Comparison of ENCODE assay signal across 7 mouse cellular contexts in genomic region chr11:69401210-69401637, GRCm38 (mm10). TPM values are rescaled to one million over a fixed set of nuclear protein-coding genes. Genes with fewer than 3 reads are reported as not detected.
DNase-seq lines count a peak whose midpoint lies in the region; ATAC-seq and TF ChIP-seq lines count a peak whose summit lies in the region.

No protein-coding gene starts in this region.

- H3K4me3 ChIP-seq in embryonic facial prominence, embryonic 11.5 days (ENCODE audit: low read depth, low read length), result no peak overlapping the region
- H3K4me3 ChIP-seq in kidney, adult 2 months (ENCODE audit: insufficient read depth, low read depth, low read length), result no peak overlapping the region
- peak overlapping the region; percentile 11; the same call in 1 of the 2 replicates for H3K4me3 ChIP-seq in limb, embryonic 12.5 days (replicated peaks)
- H3K4me3 ChIP-seq in midbrain, embryonic 14.5 days (replicated peaks; ENCODE audit: low read depth, low read length), result no peak overlapping the region
- no peak overlapping the region for H3K4me3 ChIP-seq in spleen, adult 2 months (ENCODE audit: extremely low read depth, insufficient read depth, insufficient read length)

- DNase-seq in adrenal gland, postnatal 14 days, result peak; percentile 93
- peak; percentile 95 for DNase-seq in embryonic facial prominence, embryonic 11.5 days (ENCODE audit: low spot score)
- DNase-seq in heart, adult 18-20 months, result peak; percentile 90 to 93
- peak; percentile 96 for DNase-seq in kidney, adult 2 months
- DNase-seq in midbrain, embryonic 14.5 days, result peak; percentile 95
- peak; percentile 83 to 88 for DNase-seq in spleen, adult 2 months (ENCODE audit: low read depth in 1 of 2, low spot score in 2 of 2)

- ATAC-seq in embryonic facial prominence, embryonic 11.5 days (replicated peaks; ENCODE audit: insufficient number of reproducible peaks, low FRiP score, low TSS enrichment, low read depth), result peak; percentile 24
- peak; percentile 40; the same call in 1 of the 2 replicates for ATAC-seq in limb, embryonic 12.5 days (ENCODE audit: insufficient number of reproducible peaks, insufficient read depth, low FRiP score, low TSS enrichment, low read depth)
- ATAC-seq in midbrain, embryonic 14.5 days (ENCODE audit: low FRiP score, low TSS enrichment), result peak; percentile 74

- no peak overlapping the region for H3K4me2 ChIP-seq in embryonic facial prominence, embryonic 11.5 days (ENCODE audit: low read depth, low read length)
- H3K4me2 ChIP-seq in limb, embryonic 12.5 days, result 0 out of 2 replicates have a peak overlapping the region, but pooled peaks have one; percentile 2
- H3K4me2 ChIP-seq in midbrain, embryonic 14.5 days (ENCODE audit: low read length), result no peak overlapping the region

- H3K36me3 ChIP-seq in embryonic facial prominence, embryonic 11.5 days (replicated peaks; ENCODE audit: control insufficient read depth, insufficient read depth, low read depth, low read length), result peaks cover 31% of the 10 kb centered on the region
- peaks cover 5% of the 10 kb centered on the region; the same call in 1 of the 2 replicates for H3K36me3 ChIP-seq in kidney, adult 2 months (ENCODE audit: control insufficient read depth, insufficient read depth, low read length)
- H3K36me3 ChIP-seq in limb, embryonic 12.5 days, result peaks cover 78% of the 10 kb centered on the region
- peaks cover 83% of the 10 kb centered on the region for H3K36me3 ChIP-seq in midbrain, embryonic 14.5 days (ENCODE audit: control insufficient read depth, insufficient read depth, low read length)
- peaks cover 27% of the 10 kb centered on the region for H3K36me3 ChIP-seq in spleen, adult 2 months (ENCODE audit: control insufficient read depth, insufficient read depth, low read length)

- H3K9me3 ChIP-seq in embryonic facial prominence, embryonic 11.5 days (replicated peaks; ENCODE audit: control insufficient read depth, low read length), result no peaks in the 10 kb centered on the region
- H3K9me3 ChIP-seq in limb, embryonic 12.5 days, result no peaks in the 10 kb centered on the region
- H3K9me3 ChIP-seq in midbrain, embryonic 14.5 days (ENCODE audit: control insufficient read depth, low read length), result no peaks in the 10 kb centered on the region

- 19% methylated on average over 22 of the region's 22 CpGs for WGBS in embryonic facial prominence, embryonic 11.5 days
- 11% methylated on average over 22 of the region's 22 CpGs for WGBS in kidney, adult 2 months
- WGBS in limb, embryonic 12.5 days, result 16% methylated on average over 22 of the region's 22 CpGs
- WGBS in midbrain, embryonic 14.5 days, result 15% methylated on average over 22 of the region's 22 CpGs
- WGBS in spleen, adult 2 months, result 27% methylated on average over 22 of the region's 22 CpGs

- H3K9ac ChIP-seq in embryonic facial prominence, embryonic 11.5 days (replicated peaks; ENCODE audit: low read length), result no peak overlapping the region
- no peak overlapping the region for H3K9ac ChIP-seq in limb, embryonic 12.5 days (replicated peaks)
- H3K9ac ChIP-seq in midbrain, embryonic 14.5 days (replicated peaks; ENCODE audit: low read length), result no peak overlapping the region

- no peak overlapping the region for H3K27ac ChIP-seq in embryonic facial prominence, embryonic 11.5 days (replicated peaks; ENCODE audit: low read depth, low read length)
- no peak overlapping the region for H3K27ac ChIP-seq in kidney, adult 2 months (ENCODE audit: insufficient read depth, low read depth, low read length)
- H3K27ac ChIP-seq in limb, embryonic 12.5 days, result no peak overlapping the region
- no peak overlapping the region for H3K27ac ChIP-seq in midbrain, embryonic 14.5 days (replicated peaks; ENCODE audit: low read depth, low read length)
- H3K27ac ChIP-seq in spleen, adult 2 months (ENCODE audit: insufficient read depth, low read length), result no peak overlapping the region

- H3K4me1 ChIP-seq in embryonic facial prominence, embryonic 11.5 days (ENCODE audit: control insufficient read depth, insufficient read depth, low read length), result peaks cover 10% of the 10 kb centered on the region
- H3K4me1 ChIP-seq in kidney, adult 2 months (ENCODE audit: control insufficient read depth, insufficient read depth, low read length), result no peaks in the 10 kb centered on the region; the same call in 1 of the 2 replicates
- H3K4me1 ChIP-seq in limb, embryonic 12.5 days (replicated peaks), result peaks cover 52% of the 10 kb centered on the region
- H3K4me1 ChIP-seq in midbrain, embryonic 14.5 days (ENCODE audit: control insufficient read depth, insufficient read depth, low read length), result 0 out of 2 replicates have a peak, but pooled peaks cover 12% of the 10 kb centered on the region
- H3K4me1 ChIP-seq in spleen, adult 2 months (ENCODE audit: control insufficient read depth, insufficient read depth, insufficient read length), result peaks cover 6% of the 10 kb centered on the region; the same call in 1 of the 2 replicates

- TF ChIP-seq POLR2A in kidney, adult 2 months (IDR thresholded peaks at IDR 0.05; ENCODE audit: low read depth, low read length), result peak; percentile 35
- TF ChIP-seq POLR2A in spleen, adult 2 months (IDR thresholded peaks at IDR 0.05; ENCODE audit: low read depth, low read length), result no peak

- peak; percentile 97 for TF ChIP-seq CTCF in kidney, adult 2 months (conservative IDR thresholded peaks at IDR 0.05; ENCODE audit: insufficient read depth, insufficient read length, low read depth, low read length)
- peak; percentile 88; the same call in 1 of the 2 replicates for TF ChIP-seq CTCF in spleen, adult 2 months (IDR thresholded peaks at IDR 0.05; ENCODE audit: extremely low read depth, insufficient read depth, insufficient read length, insufficient replicate concordance)

- no peaks in the 10 kb centered on the region for H3K27me3 ChIP-seq in embryonic facial prominence, embryonic 11.5 days (ENCODE audit: control insufficient read depth, insufficient read depth, low read length)
- no peaks in the 10 kb centered on the region for H3K27me3 ChIP-seq in kidney, adult 2 months (replicated peaks; ENCODE audit: control insufficient read depth, insufficient read depth, low read length)
- peaks cover 8% of the 10 kb centered on the region for H3K27me3 ChIP-seq in limb, embryonic 12.5 days
- no peaks in the 10 kb centered on the region for H3K27me3 ChIP-seq in midbrain, embryonic 14.5 days (ENCODE audit: control insufficient read depth, insufficient read depth, low read length)
- no peaks in the 10 kb centered on the region for H3K27me3 ChIP-seq in spleen, adult 2 months (ENCODE audit: control insufficient read depth, insufficient read depth, low read length)

RNA-seq across cellular contexts. Expression of gene Tmem88, which starts 3.2 kb away (rescaled TPM):
- 29.5 and 30.2 TPM in 2 replicates for total RNA-seq in adrenal gland, postnatal 14 days (2021)
- polyA plus RNA-seq in embryonic facial prominence, embryonic 11.5 days (2014; fragmentation: Nextera tagmentation; extraction: Ambion mirVana), result 13.6 and 18.1 TPM in 2 replicates
- total RNA-seq in heart, adult 18-20 months (2021), result 10 to 100 TPM; 10.3 to 14.3 TPM
- 25.4 and 25.8 TPM in 2 replicates for polyA plus RNA-seq in kidney, adult 2 months (2012; rRNA removed)
- 24.2 and 25.4 TPM in 2 replicates for polyA plus RNA-seq in limb, embryonic 12.5 days (2016; fragmentation: Nextera tagmentation; extraction: Ambion mirVana)
- polyA plus RNA-seq in midbrain, embryonic 14.5 days (2014; fragmentation: Nextera tagmentation; extraction: Ambion mirVana), result 2.6 and 4.9 TPM in 2 replicates
- polyA plus RNA-seq in spleen, adult 2 months (2012; rRNA removed), result 14.3 and 20.5 TPM in 2 replicates

RNA-seq across cellular contexts. Expression of gene Cyb5d1, which starts 5.8 kb away (rescaled TPM):
- total RNA-seq in adrenal gland, postnatal 14 days (2021), result 34.2 and 42.6 TPM in 2 replicates
- 33.3 TPM in 2 replicates for polyA plus RNA-seq in embryonic facial prominence, embryonic 11.5 days (2014; fragmentation: Nextera tagmentation; extraction: Ambion mirVana)
- total RNA-seq in heart, adult 18-20 months (2021), result 10 to 100 TPM; 30.2 to 32.2 TPM
- 26.6 and 27.9 TPM in 2 replicates for polyA plus RNA-seq in kidney, adult 2 months (2012; rRNA removed)
- polyA plus RNA-seq in limb, embryonic 12.5 days (2016; fragmentation: Nextera tagmentation; extraction: Ambion mirVana), result 42.5 and 42.6 TPM in 2 replicates
- 17.0 and 24.8 TPM in 2 replicates for polyA plus RNA-seq in midbrain, embryonic 14.5 days (2014; fragmentation: Nextera tagmentation; extraction: Ambion mirVana)
- polyA plus RNA-seq in spleen, adult 2 months (2012; rRNA removed), result 9.5 and 11.1 TPM in 2 replicates

RNA-seq across cellular contexts. Expression of gene Naa38, which starts 5.9 kb away (rescaled TPM):
- total RNA-seq in adrenal gland, postnatal 14 days (2021), result 124 and 137 TPM in 2 replicates
- polyA plus RNA-seq in embryonic facial prominence, embryonic 11.5 days (2014; fragmentation: Nextera tagmentation; extraction: Ambion mirVana), result 123 and 135 TPM in 2 replicates
- 100 to 1,000 TPM; 112 to 118 TPM for total RNA-seq in heart, adult 18-20 months (2021)
- polyA plus RNA-seq in kidney, adult 2 months (2012; rRNA removed), result 251 and 317 TPM in 2 replicates
- polyA plus RNA-seq in limb, embryonic 12.5 days (2016; fragmentation: Nextera tagmentation; extraction: Ambion mirVana), result 126 and 136 TPM in 2 replicates
- 97.6 and 123 TPM in 2 replicates for polyA plus RNA-seq in midbrain, embryonic 14.5 days (2014; fragmentation: Nextera tagmentation; extraction: Ambion mirVana)
- polyA plus RNA-seq in spleen, adult 2 months (2012; rRNA removed), result 82.3 and 105 TPM in 2 replicates

RNA-seq across cellular contexts. Expression of gene Kdm6b, which starts 12.3 kb away (rescaled TPM):
- 53.7 and 61.3 TPM in 2 replicates for total RNA-seq in adrenal gland, postnatal 14 days (2021)
- polyA plus RNA-seq in embryonic facial prominence, embryonic 11.5 days (2014; fragmentation: Nextera tagmentation; extraction: Ambion mirVana), result 25.9 and 26.2 TPM in 2 replicates
- total RNA-seq in heart, adult 18-20 months (2021), result 10 to 100 TPM; 15.8 to 18.0 TPM
- 8.8 and 10.5 TPM in 2 replicates for polyA plus RNA-seq in kidney, adult 2 months (2012; rRNA removed)
- polyA plus RNA-seq in limb, embryonic 12.5 days (2016; fragmentation: Nextera tagmentation; extraction: Ambion mirVana), result 45.4 and 49.1 TPM in 2 replicates
- 41.1 and 41.2 TPM in 2 replicates for polyA plus RNA-seq in midbrain, embryonic 14.5 days (2014; fragmentation: Nextera tagmentation; extraction: Ambion mirVana)
- polyA plus RNA-seq in spleen, adult 2 months (2012; rRNA removed), result 15.8 and 17.0 TPM in 2 replicates

RNA-seq across cellular contexts. Expression of gene Chd3, which starts 32.0 kb away (rescaled TPM):
- 109 and 118 TPM in 2 replicates for total RNA-seq in adrenal gland, postnatal 14 days (2021)
- polyA plus RNA-seq in embryonic facial prominence, embryonic 11.5 days (2014; fragmentation: Nextera tagmentation; extraction: Ambion mirVana), result 48.0 and 52.1 TPM in 2 replicates
- 10 to 100 TPM; 16.2 to 26.3 TPM for total RNA-seq in heart, adult 18-20 months (2021)
- 168 and 175 TPM in 2 replicates for polyA plus RNA-seq in kidney, adult 2 months (2012; rRNA removed)
- polyA plus RNA-seq in limb, embryonic 12.5 days (2016; fragmentation: Nextera tagmentation; extraction: Ambion mirVana), result 121 and 124 TPM in 2 replicates
- 77.5 and 80.8 TPM in 2 replicates for polyA plus RNA-seq in midbrain, embryonic 14.5 days (2014; fragmentation: Nextera tagmentation; extraction: Ambion mirVana)
- 146 and 160 TPM in 2 replicates for polyA plus RNA-seq in spleen, adult 2 months (2012; rRNA removed)

Comparison
In these comparisons a context has a peak if more than half of its experiments do, and no peak if none do; other contexts are left out.
1. ATAC-seq: peak in every context shown above with its lines; median percentile 74 in midbrain, embryonic 14.5 days; 40 in limb, embryonic 12.5 days; 24 in embryonic facial prominence, embryonic 11.5 days.